ENCODE assay signal across 26 mouse cellular contexts in genomic region chr9:114995716-114996115, GRCm38 (mm10). TPM values are rescaled to one million over a fixed set of nuclear protein-coding genes. Genes with fewer than 3 reads are reported as not detected.
"Had no signal": no experiment of that assay in that cellular context is flagged by ENCODE, and none has a peak within 500 bp of the region (broad histone marks: within the 10 kb centered on the region; RNA-seq: fewer than 3 reads in every experiment).

No protein-coding gene starts in this region.

- H3K27me3 ChIP-seq: embryonic facial prominence, embryonic 12.5 days; embryonic facial prominence, embryonic 13.5 days; embryonic facial prominence, embryonic 15.5 days; forebrain, embryonic 12.5 days; forebrain, embryonic 13.5 days; forebrain, embryonic 15.5 days had no signal

- H3K4me3 ChIP-seq: embryonic facial prominence, embryonic 10.5 days; embryonic facial prominence, embryonic 12.5 days; embryonic facial prominence, embryonic 13.5 days; embryonic facial prominence, embryonic 15.5 days; erythroblast, embryonic 14.5 days; forebrain, embryonic 10.5 days; forebrain, embryonic 12.5 days; forebrain, embryonic 13.5 days; forebrain, embryonic 15.5 days; gastrocnemius, adult 2 months had no signal

- H3K36me3 ChIP-seq: embryonic facial prominence, embryonic 10.5 days; embryonic facial prominence, embryonic 12.5 days; embryonic facial prominence, embryonic 13.5 days; embryonic facial prominence, embryonic 15.5 days; forebrain, embryonic 10.5 days; forebrain, embryonic 12.5 days; forebrain, embryonic 15.5 days had no signal

- H3K4me1 ChIP-seq: embryonic facial prominence, embryonic 10.5 days; embryonic facial prominence, embryonic 12.5 days; embryonic facial prominence, embryonic 13.5 days; embryonic facial prominence, embryonic 15.5 days; forebrain, embryonic 10.5 days; forebrain, embryonic 12.5 days; forebrain, embryonic 13.5 days; forebrain, embryonic 15.5 days had no signal

- DNase-seq: cerebellum, adult 2 months; cerebellum, adult 8-10 months; cerebellum, adult 9-10 months; cerebellum, adult 9-11 months; cerebellum, postnatal 10 days; cerebellum, postnatal 14 days; cerebellum, postnatal 25 days; cerebellum, postnatal 36 days; embryo, embryonic 11 days; forebrain, postnatal 0 days; gastrocnemius, adult 2 months; gastrocnemius, postnatal 10 days; gastrocnemius, postnatal 14 days; gastrocnemius, postnatal 25 days; gastrocnemius, postnatal 36 days; heart, adult 11 months; heart, adult 18-20 months had no signal

- H3K27ac ChIP-seq: embryonic facial prominence, embryonic 10.5 days; embryonic facial prominence, embryonic 12.5 days; embryonic facial prominence, embryonic 13.5 days; embryonic facial prominence, embryonic 15.5 days; forebrain, embryonic 10.5 days; forebrain, embryonic 12.5 days; forebrain, embryonic 13.5 days; forebrain, embryonic 15.5 days; gastrocnemius, adult 2 months had no signal

RNA-seq across cellular contexts. Expression of gene Rps27rt, which starts 13.2 kb away (rescaled TPM):
- polyA plus RNA-seq: erythroblast, embryonic 14.5 days had no signal

RNA-seq across cellular contexts. Expression of gene Osbpl10, which starts 17.3 kb away (rescaled TPM):
- polyA plus RNA-seq: erythroblast, embryonic 14.5 days had no signal
